9 mouse cellular contexts compared by ENCODE assay signal in the genomic region with DNA sequence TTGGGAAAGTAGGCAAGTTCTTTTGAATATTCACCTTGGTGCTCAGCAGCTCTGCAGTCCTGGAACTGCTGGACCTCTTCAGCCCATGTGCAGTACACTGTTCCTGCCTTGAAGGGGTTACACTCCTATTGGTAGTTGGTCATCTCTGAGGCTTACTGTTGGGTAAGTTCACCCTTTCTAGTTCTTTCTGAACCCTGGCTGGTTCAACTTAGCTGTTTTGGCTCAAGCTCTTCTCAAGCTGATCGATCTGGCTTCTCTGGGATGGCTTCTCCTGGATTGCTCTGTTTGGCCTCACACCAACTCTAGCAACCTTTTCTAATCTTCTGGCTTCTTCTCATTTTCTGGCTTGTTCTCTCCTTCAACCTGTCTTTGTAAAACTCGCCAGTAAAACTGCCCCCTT. TPM values are rescaled to one million over a fixed set of nuclear protein-coding genes. Genes with fewer than 3 reads are reported as not detected.
DNase-seq lines count a peak whose midpoint lies in the region; ATAC-seq and TF ChIP-seq lines count a peak whose summit lies in the region.
"Had no signal": no experiment of that assay in that cellular context is flagged by ENCODE, and none has a peak within 500 bp of the region (broad histone marks: within the 10 kb centered on the region; RNA-seq: fewer than 3 reads in every experiment).

No protein-coding gene starts in this region.

- H3K27me3 ChIP-seq in heart, embryonic 12.5 days (replicated peaks): no peaks in the 10 kb centered on the region
- H3K27me3 ChIP-seq in ES-Bruce4 (ENCODE audit: control insufficient read depth, insufficient read depth, low read length, poor library complexity, severe bottlenecking): no peaks in the 10 kb centered on the region
- no peaks in the 10 kb centered on the region for H3K27me3 ChIP-seq in forebrain, postnatal 0 days (ENCODE audit: insufficient read depth, low read length)
- no peaks in the 10 kb centered on the region for H3K27me3 ChIP-seq in midbrain, embryonic 10.5 days (ENCODE audit: low read depth, poor library complexity, severe bottlenecking)

- no peak for ATAC-seq in heart, embryonic 12.5 days (ENCODE audit: insufficient number of reproducible peaks, low FRiP score)
- no peak for ATAC-seq in forebrain, postnatal 0 days
- no peak for ATAC-seq in megakaryocyte-erythroid progenitor cell, adult 5-6 weeks (replicated peaks; ENCODE audit: low FRiP score, low TSS enrichment, poor library complexity, severe bottlenecking)
- no peak for ATAC-seq in inflammation-experienced regulatory T-cells, adult 6 months

- no peaks in the 10 kb centered on the region for H3K9me3 ChIP-seq in heart, embryonic 12.5 days (replicated peaks)
- no peaks in the 10 kb centered on the region for H3K9me3 ChIP-seq in ES-Bruce4 (replicated peaks; ENCODE audit: control insufficient read depth, insufficient read depth, low read length, poor library complexity, severe bottlenecking)
- no peaks in the 10 kb centered on the region for H3K9me3 ChIP-seq in forebrain, postnatal 0 days (ENCODE audit: low read length)
- no peaks in the 10 kb centered on the region for H3K9me3 ChIP-seq in midbrain, embryonic 10.5 days (replicated peaks)

- TF ChIP-seq CTCF in ES-Bruce4 (IDR thresholded peaks at IDR 0.05; ENCODE audit: low read depth, low read length): no peak
- TF ChIP-seq CTCF in forebrain, postnatal 0 days (IDR thresholded peaks at IDR 0.05; ENCODE audit: low read depth): no peak

- no peak for TF ChIP-seq EP300 in ES-Bruce4 (IDR thresholded peaks at IDR 0.05; ENCODE audit: insufficient read depth, low read depth, low read length)

- peak overlapping the region; percentile 58 for H3K9ac ChIP-seq in heart, embryonic 12.5 days
- peak overlapping the region; percentile 100 for H3K9ac ChIP-seq in ES-Bruce4 (ENCODE audit: low read depth, poor library complexity, severe bottlenecking)
- no peak overlapping the region for H3K9ac ChIP-seq in forebrain, postnatal 0 days

- H3K4me2 ChIP-seq in heart, embryonic 12.5 days: peak overlapping the region; percentile 78
- peak overlapping the region; percentile 52 for H3K4me2 ChIP-seq in forebrain, postnatal 0 days (ENCODE audit: low read depth)

- peak overlapping the region; percentile 99; the same call in 1 of the 2 replicates for H3K4me3 ChIP-seq in heart, embryonic 12.5 days
- peak overlapping the region; percentile 52 for H3K4me3 ChIP-seq in ES-Bruce4 (ENCODE audit: low read depth, low read length)
- 0 out of 2 replicates have a peak overlapping the region, but pooled peaks have one; percentile 94 for H3K4me3 ChIP-seq in forebrain, postnatal 0 days (ENCODE audit: low read depth, low read length)
- peak overlapping the region; percentile 97 for H3K4me3 ChIP-seq in midbrain, embryonic 10.5 days

- TF ChIP-seq POLR2A in ES-Bruce4 (IDR thresholded peaks at IDR 0.05; ENCODE audit: insufficient read depth, low read length): no peak

- H3K36me3 ChIP-seq in heart, embryonic 12.5 days: no peaks in the 10 kb centered on the region
- no peaks in the 10 kb centered on the region; the same call in 1 of the 2 replicates for H3K36me3 ChIP-seq in ES-Bruce4 (ENCODE audit: control insufficient read depth, insufficient read depth, low read length, poor library complexity, severe bottlenecking)
- no peaks in the 10 kb centered on the region for H3K36me3 ChIP-seq in forebrain, postnatal 0 days (ENCODE audit: insufficient read depth)
- H3K36me3 ChIP-seq in midbrain, embryonic 10.5 days: peaks cover 17% of the 10 kb centered on the region; the same call in 1 of the 2 replicates

- WGBS in heart, embryonic 12.5 days: 64% methylated on average over 2 of the region's 2 CpGs
- WGBS in forebrain, postnatal 0 days: 39% methylated on average over 2 of the region's 2 CpGs
- WGBS in midbrain, embryonic 10.5 days: 63% methylated on average over 2 of the region's 2 CpGs

- no peak for DNase-seq in heart, postnatal 4 days
- DNase-seq in forebrain, postnatal 0 days: no peak
- DNase-seq in midbrain, embryonic 10.5 days (ENCODE audit: low spot score): no peak
- DNase-seq in ovary, postnatal 14 days (ENCODE audit: low spot score): no peak
- DNase-seq: gastrocnemius, postnatal 10 days had no signal

- peaks cover 17% of the 10 kb centered on the region for H3K4me1 ChIP-seq in heart, embryonic 12.5 days (replicated peaks)
- H3K4me1 ChIP-seq in ES-Bruce4 (ENCODE audit: control insufficient read depth, insufficient read depth, low read length): no peaks in the 10 kb centered on the region
- peaks cover 6% of the 10 kb centered on the region; the same call in 1 of the 2 replicates for H3K4me1 ChIP-seq in forebrain, postnatal 0 days (ENCODE audit: insufficient read depth)
- H3K4me1 ChIP-seq in midbrain, embryonic 10.5 days: peaks cover 30% of the 10 kb centered on the region

- H3K27ac ChIP-seq in heart, embryonic 12.5 days (ENCODE audit: poor library complexity, severe bottlenecking): no peak overlapping the region
- no peak overlapping the region for H3K27ac ChIP-seq in ES-Bruce4 (ENCODE audit: insufficient read depth, low read length)
- no peak overlapping the region for H3K27ac ChIP-seq in forebrain, postnatal 0 days (ENCODE audit: low read depth, low read length)
- H3K27ac ChIP-seq in midbrain, embryonic 10.5 days (replicated peaks): peak overlapping the region; percentile 17; the same call in 1 of the 2 replicates

RNA-seq across cellular contexts. Expression of a gene that starts 1.8 kb away (rescaled TPM):
- polyA plus RNA-seq in heart, embryonic 12.5 days (2016; fragmentation: Nextera tagmentation; extraction: Ambion mirVana): 14.2 and 16.8 TPM in 2 replicates
- total RNA-seq in heart, postnatal 4 days (2021): 10 to 100 TPM; 43.9 to 46.0 TPM
- 60.2 and 61.6 TPM in 2 replicates for polyA plus RNA-seq in ES-Bruce4 (2011; ENCODE audit: insufficient read depth, insufficient read length, low read depth, missing spikeins)
- 25.9 and 41.7 TPM in 2 replicates for total RNA-seq in forebrain, postnatal 0 days (2014; rRNA removed)
- 11.4 and 12.5 TPM in 2 replicates for polyA plus RNA-seq in forebrain, postnatal 0 days (2015; fragmentation: Nextera tagmentation; extraction: Ambion mirVana)
- 13.2 and 15.3 TPM in 2 replicates for polyA plus RNA-seq in midbrain, embryonic 10.5 days (2016; fragmentation: Nextera tagmentation; extraction: Ambion mirVana)
- 60.5 and 63.1 TPM in 2 replicates for total RNA-seq in megakaryocyte-erythroid progenitor cell, adult 5-6 weeks (2014; fragmentation: Nextera tagmentation)
- 36.8 and 60.4 TPM in 2 replicates for total RNA-seq in megakaryocyte-erythroid progenitor cell, adult 5-6 weeks (2017)
- polyA plus RNA-seq in inflammation-experienced regulatory T-cells, adult 6 months (2017; shearing (Covaris generic)): 10 to 100 TPM in 2 of 3 experiments, 1 to 10 TPM in 1; 9.1 to 14.9 (median 13.9) TPM
